Mouse (Mus musculus) c-Kit-negative CD71-positive TER-119-positive erythroid progenitor cells, embryonic 14.5 days (primary cell): Measurements from ENCODE around the gene Fcgbp.
"Not testable (repeated sequence)": the region's sequence is repeated elsewhere in the genome, so short reads cannot be mapped to it uniquely, and the experiment has no call there.

Experiments
- DNase-seq: peaks from one replicate; pipeline ENCODE4 v3.0.0-alpha.2; 2013; ENCODE audit warnings: low read depth, low spot score

Gene Fcgbp

GRCm38 (mm10) chr7:28070531-28071298, at the start of gene Fcgbp:
TSS of gene Fcgbp (plus strand) at chr7:28071236.
- no peak for DNase-seq

GRCm38 (mm10) chr7:28044524-28044923, 26.5 kb upstream of the Fcgbp start:
- DNase-seq: no peak

- DNase-seq: peak; percentile 97
Measured at GRCm38 (mm10) chr7:28049476-28050409, 21.3 kb upstream of the Fcgbp start, which contains the start of gene Psmc4. TSS of gene Psmc4 (minus strand) at chr7:28050101.

GRCm38 (mm10) chr7:28050584-28050983, 20.5 kb upstream of the Fcgbp start:
- DNase-seq: no peak

GRCm38 (mm10) chr7:28053046-28053930, 17.7 kb upstream of the Fcgbp start:
- no peak for DNase-seq

GRCm38 (mm10) chr7:28059972-28060371, 11.1 kb upstream of the Fcgbp start:
- DNase-seq: no peak

GRCm38 (mm10) chr7:28068661-28069060, 2.4 kb upstream of the Fcgbp start:
- DNase-seq: no peak

GRCm38 (mm10) chr7:28069546-28070172, 1.4 kb upstream of the Fcgbp start:
- DNase-seq: no peak

- DNase-seq: no peak
Measured at GRCm38 (mm10) chr7:28084215-28084614, 13.2 kb downstream of the Fcgbp start.

- no peak for DNase-seq
Measured at GRCm38 (mm10) chr7:28086236-28086635, 15.2 kb downstream of the Fcgbp start.

- DNase-seq: no peak
Measured at GRCm38 (mm10) chr7:28093541-28093940, 22.5 kb downstream of the Fcgbp start.

- DNase-seq: no peak
Measured at GRCm38 (mm10) chr7:28099101-28099500, 28.1 kb downstream of the Fcgbp start.

GRCm38 (mm10) chr7:28100596-28101590, 29.9 kb downstream of the Fcgbp start:
- DNase-seq: no peak

GRCm38 (mm10) chr7:28102936-28103335, 31.9 kb downstream of the Fcgbp start:
- not testable (repeated sequence) for DNase-seq

- DNase-seq: no peak
Measured at GRCm38 (mm10) chr7:28104670-28105069, 33.6 kb downstream of the Fcgbp start.

GRCm38 (mm10) chr7:28106241-28106640, 35.2 kb downstream of the Fcgbp start:
- no peak for DNase-seq

GRCm38 (mm10) chr7:28114648-28115047, 43.6 kb downstream of the Fcgbp start:
- no peak for DNase-seq

- DNase-seq: no peak
Measured at GRCm38 (mm10) chr7:28129166-28129565, 58.1 kb downstream of the Fcgbp start, which contains the start of gene 9530053A07Rik. TSS of gene 9530053A07Rik (plus strand) at chr7:28129466.

GRCm38 (mm10) chr7:28137613-28138012, 66.6 kb downstream of the Fcgbp start:
- no peak for DNase-seq

- DNase-seq: peak; percentile 26
Measured at GRCm38 (mm10) chr7:28148263-28148662, 77.2 kb downstream of the Fcgbp start.
